ENCODE assay signal across 11 mouse cellular contexts in genomic region chr8:122191054-122191376, GRCm38 (mm10).
DNase-seq lines count a peak whose midpoint lies in the region; ATAC-seq and TF ChIP-seq lines count a peak whose summit lies in the region.
"Had no signal": no experiment of that assay in that cellular context is flagged by ENCODE, and none has a peak within 500 bp of the region (broad histone marks: within the 10 kb centered on the region; RNA-seq: fewer than 3 reads in every experiment).

No protein-coding gene starts in this region.

- no peak overlapping the region for H3K4me2 ChIP-seq in hindbrain, embryonic 16.5 days (ENCODE audit: low read length)
- no peak overlapping the region for H3K4me2 ChIP-seq in hindbrain, embryonic 12.5 days (replicated peaks)
- 0 out of 2 replicates have a peak overlapping the region, but pooled peaks have one; percentile 9 for H3K4me2 ChIP-seq in limb, embryonic 14.5 days (replicated peaks; ENCODE audit: low read depth, low read length, severe bottlenecking)
- H3K4me2 ChIP-seq in intestine, embryonic 16.5 days (ENCODE audit: low read depth, low read length), result no peak overlapping the region

- H3K9ac ChIP-seq in hindbrain, embryonic 16.5 days (ENCODE audit: low read depth, low read length), result no peak overlapping the region
- H3K9ac ChIP-seq in hindbrain, embryonic 12.5 days, result no peak overlapping the region
- no peak overlapping the region; the same call in 1 of the 2 replicates for H3K9ac ChIP-seq in limb, embryonic 14.5 days (ENCODE audit: low read depth, low read length, severe bottlenecking)
- no peak overlapping the region for H3K9ac ChIP-seq in intestine, embryonic 16.5 days (ENCODE audit: low read depth, low read length)
- H3K9ac ChIP-seq: liver, postnatal 0 days had no signal

- DNase-seq in gastrocnemius, adult 2 months, result no peak
- DNase-seq in gastrocnemius, adult 8-10 months (ENCODE audit: low spot score in 2 of 2), result no peak
- peak; percentile 33 for DNase-seq in ZHBTc4 (ENCODE audit: low read depth, low spot score)
- DNase-seq in limb, embryonic 14.5 days (ENCODE audit: low spot score), result no peak
- DNase-seq: cerebellum, adult 9-10 months; embryo, embryonic 11 days; thymus, postnatal 25 days had no signal

- H3K4me3 ChIP-seq in gastrocnemius, adult 2 months, result 0 out of 2 replicates have a peak overlapping the region, but pooled peaks have one; percentile 21
- no peak overlapping the region for H3K4me3 ChIP-seq in hindbrain, embryonic 16.5 days (ENCODE audit: low read length)
- no peak overlapping the region for H3K4me3 ChIP-seq in hindbrain, embryonic 12.5 days
- H3K4me3 ChIP-seq in limb, embryonic 14.5 days (replicated peaks; ENCODE audit: low read length), result no peak overlapping the region
- no peak overlapping the region for H3K4me3 ChIP-seq in intestine, embryonic 16.5 days (ENCODE audit: low read length)

- TF ChIP-seq CTCF in gastrocnemius, adult 2 months (IDR thresholded peaks at IDR 0.05), result no peak

- no peaks in the 10 kb centered on the region for H3K9me3 ChIP-seq in hindbrain, embryonic 16.5 days (ENCODE audit: control insufficient read depth, low read length)
- H3K9me3 ChIP-seq in hindbrain, embryonic 12.5 days (replicated peaks), result no peaks in the 10 kb centered on the region
- no peaks in the 10 kb centered on the region for H3K9me3 ChIP-seq in limb, embryonic 14.5 days (ENCODE audit: control insufficient read depth, low read length)
- no peaks in the 10 kb centered on the region for H3K9me3 ChIP-seq in intestine, embryonic 16.5 days (ENCODE audit: control insufficient read depth, low read length)

- no peak for TF ChIP-seq POLR2A in limb, embryonic 14.5 days (IDR thresholded peaks at IDR 0.05; ENCODE audit: borderline replicate concordance, extremely low read depth, insufficient read depth, insufficient read length)

- intact Hi-C loops in gastrocnemius, adult 2 months (cut with DNase I), result no loop called here

- no peaks in the 10 kb centered on the region for H3K27me3 ChIP-seq in hindbrain, embryonic 16.5 days (replicated peaks; ENCODE audit: control insufficient read depth, insufficient read depth, low read length)
- H3K27me3 ChIP-seq in hindbrain, embryonic 12.5 days, result no peaks in the 10 kb centered on the region
- H3K27me3 ChIP-seq in limb, embryonic 14.5 days (ENCODE audit: control insufficient read depth, insufficient read depth, low read length), result no peaks in the 10 kb centered on the region
- H3K27me3 ChIP-seq in intestine, embryonic 16.5 days (replicated peaks; ENCODE audit: control insufficient read depth, insufficient read depth, low read length), result no peaks in the 10 kb centered on the region

- WGBS in hindbrain, embryonic 16.5 days, result 64% methylated on average over 8 of the region's 8 CpGs
- 76% methylated on average over 8 of the region's 8 CpGs for WGBS in hindbrain, embryonic 12.5 days
- WGBS in limb, embryonic 14.5 days, result 39% methylated on average over 8 of the region's 8 CpGs
- 56% methylated on average over 8 of the region's 8 CpGs for WGBS in intestine, embryonic 16.5 days

- H3K36me3 ChIP-seq in hindbrain, embryonic 16.5 days (ENCODE audit: control insufficient read depth, insufficient read depth, low read length), result no peaks in the 10 kb centered on the region
- no peaks in the 10 kb centered on the region for H3K36me3 ChIP-seq in hindbrain, embryonic 12.5 days
- no peaks in the 10 kb centered on the region for H3K36me3 ChIP-seq in limb, embryonic 14.5 days (ENCODE audit: control insufficient read depth, insufficient read depth, low read length)
- H3K36me3 ChIP-seq in intestine, embryonic 16.5 days (ENCODE audit: control insufficient read depth, insufficient read depth, low read length), result no peaks in the 10 kb centered on the region

- 0 out of 2 replicates have a peak, but pooled peaks have one; percentile 14 for ATAC-seq in hindbrain, embryonic 16.5 days
- no peak for ATAC-seq in hindbrain, embryonic 12.5 days (ENCODE audit: low FRiP score)
- no peak; the same call in 1 of the 2 replicates for ATAC-seq in limb, embryonic 14.5 days (ENCODE audit: low FRiP score, low read depth)
- no peak for ATAC-seq in intestine, embryonic 16.5 days
- ATAC-seq: liver, postnatal 0 days had no signal

- peak overlapping the region; percentile 51 for H3K27ac ChIP-seq in gastrocnemius, adult 2 months
- H3K27ac ChIP-seq in hindbrain, embryonic 16.5 days (ENCODE audit: low read depth, low read length), result no peak overlapping the region
- no peak overlapping the region for H3K27ac ChIP-seq in hindbrain, embryonic 12.5 days
- peak overlapping the region; percentile 55 for H3K27ac ChIP-seq in limb, embryonic 14.5 days (replicated peaks; ENCODE audit: low read depth, low read length)
- no peak overlapping the region for H3K27ac ChIP-seq in intestine, embryonic 16.5 days (ENCODE audit: low read length)

- H3K4me1 ChIP-seq in hindbrain, embryonic 16.5 days (ENCODE audit: control insufficient read depth, insufficient read depth, low read depth, low read length), result no peaks in the 10 kb centered on the region; the same call in none of the 2 replicates
- peaks cover 16% of the 10 kb centered on the region for H3K4me1 ChIP-seq in hindbrain, embryonic 12.5 days
- peaks cover 45% of the 10 kb centered on the region for H3K4me1 ChIP-seq in limb, embryonic 14.5 days (ENCODE audit: control insufficient read depth, insufficient read depth, low read length)
- H3K4me1 ChIP-seq in intestine, embryonic 16.5 days (ENCODE audit: control insufficient read depth, insufficient read depth, low read length), result peaks cover 13% of the 10 kb centered on the region

Comparison
In these comparisons a context has a peak if more than half of its experiments do, and no peak if none do; other contexts are left out.
1. H3K27ac ChIP-seq: peak in gastrocnemius, adult 2 months (single experiment) and limb, embryonic 14.5 days (single experiment); none in hindbrain, embryonic 16.5 days (single experiment), hindbrain, embryonic 12.5 days (single experiment) and intestine, embryonic 16.5 days (single experiment).